Mouse (Mus musculus) forebrain, postnatal 0 days (tissue): ENCODE measurements around the gene Dusp6. TPM values are rescaled to one million over a fixed set of nuclear protein-coding genes. Genes with fewer than 3 reads are reported as not detected.
"Not testable (repeated sequence)": the region's sequence is repeated elsewhere in the genome, so short reads cannot be mapped to it uniquely, and the experiment has no call there.

Experiments
- ATAC-seq: fragments of 200-750 bp; cut with Nextera tagmentation; 2 replicates; pipeline ENCODE4 v1.8.0; 2017; ENCODE audit warnings: mild to moderate bottlenecking, moderate library complexity
- DNase-seq: peaks from one replicate; pipeline ENCODE4 v3.0.0-alpha.2; 2015
- H3K27ac ChIP-seq: fragments of 300-500 bp; sonication (generic); 2 replicates; pipeline ENCODE4 v1.5.1; 2014; ENCODE audit warnings: low read depth, mild to moderate bottlenecking, antibody characterized with exemption, low read length, moderate library complexity, mixed read lengths
- H3K27me3 ChIP-seq: fragments of 300-500 bp; sonication (generic); 2 replicates; pipeline ENCODE4 v1.6.1; 2014; ENCODE audit warnings: mild to moderate bottlenecking, low read length, mixed read lengths; ENCODE audit not compliant: insufficient read depth
- H3K36me3 ChIP-seq: fragments of 300-500 bp; sonication (generic); 2 replicates; pipeline ENCODE4 v1.6.1; 2014; ENCODE audit warnings: mild to moderate bottlenecking, moderate library complexity; ENCODE audit not compliant: insufficient read depth
- H3K4me1 ChIP-seq: fragments of 300-500 bp; sonication (generic); 2 replicates; pipeline ENCODE4 v1.6.1; 2014; ENCODE audit warnings: antibody characterized with exemption; ENCODE audit not compliant: insufficient read depth
- H3K4me2 ChIP-seq: fragments of 300-500 bp; sonication (generic); 2 replicates; pipeline ENCODE4 v1.6.1; 2014; ENCODE audit warnings: low read depth, mild to moderate bottlenecking, moderate library complexity
- H3K4me3 ChIP-seq: fragments of 300-500 bp; sonication (generic); 2 replicates; pipeline ENCODE4 v1.5.1; 2014; ENCODE audit warnings: low read depth, low read length, mixed read lengths
- H3K9ac ChIP-seq: fragments of 300-500 bp; sonication (generic); 2 replicates; pipeline ENCODE4 v1.6.1; 2014; ENCODE audit warnings: mild to moderate bottlenecking
- H3K9me3 ChIP-seq: fragments of 300-500 bp; sonication (generic); 2 replicates; pipeline ENCODE4 v1.6.1; 2016; ENCODE audit warnings: low read length
- CTCF ChIP-seq: sonication (generic); IDR thresholded peaks from 2 replicates; pipeline ENCODE4 v1.5.1; 2016; ENCODE audit warnings: antibody characterized with exemption, control low read depth, low read depth
- WGBS: fragments of 180-500 bp; shearing (Covaris S2); extraction: QIAGEN DNeasy Blood & Tissue Kit; methylation state at CpG from one replicate; pipeline ENCODE4 v1.1.7; 2014; 5-methylcytosine and 5-hydroxymethylcytosine counted together
- polyA plus RNA-seq: library from polyadenylated mRNA; unstranded; fragments of >200 nt; fragmentation: Nextera tagmentation; extraction: Ambion mirVana; gene quantifications from 2 replicates; pipeline ENCODE4 v1.2.1, GENCODE M21; 2015
- total RNA-seq: library from RNA; depleted of rRNA; stranded (reverse); fragments of >200 nt; gene quantifications from 2 replicates; pipeline ENCODE4 v1.2.3, GENCODE M21; 2014; rRNA removed

The Dusp6 gene
- total RNA-seq: 57.5 and 58.3 TPM in 2 replicates
- polyA plus RNA-seq: 38.7 and 43.7 TPM in 2 replicates

DNA sequence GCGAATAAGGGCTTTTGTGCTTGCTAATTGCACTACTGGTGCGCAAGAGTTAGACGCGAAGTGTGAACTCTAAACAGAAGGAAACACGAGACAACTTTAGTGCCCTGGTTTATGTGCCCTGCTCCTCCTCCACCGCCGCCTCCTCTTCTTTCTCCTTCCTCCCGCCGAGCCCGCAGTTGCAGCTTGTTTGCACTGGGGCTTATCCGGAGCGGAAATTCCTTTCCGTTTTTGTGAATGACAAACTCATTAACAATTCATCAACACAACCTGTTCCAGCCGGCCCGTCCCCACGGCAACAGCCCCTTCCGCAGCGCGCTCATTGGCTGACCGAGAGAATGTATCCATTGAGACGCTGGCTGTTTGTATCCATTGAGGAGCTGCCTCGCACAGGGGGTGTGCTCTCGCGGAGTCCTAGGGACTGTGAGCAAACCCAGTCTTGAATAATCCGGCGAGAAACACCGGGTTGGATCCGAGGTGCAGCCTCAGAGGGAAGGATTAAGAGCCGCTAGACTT, at the start of gene Dusp6:
Dusp6 (plus strand) TSS at position 365 of the 513 bp plus-strand sequence.
- DNase-seq (peak; percentile 98), ATAC-seq (peak; percentile 97)
- 2% methylated on average over 29 of the region's 29 CpGs for WGBS
- Histone ChIP-seq H3K27me3 (no peaks in the 10 kb centered on the region), H3K36me3 (no peaks in the 10 kb centered on the region; the same call in 1 of the 2 replicates), H3K9me3 (no peaks in the 10 kb centered on the region), H3K4me3 (peak within 1 kb of the TSS; percentile 82), H3K27ac (peak within 1 kb of the TSS; percentile 95), H3K4me2 (peak within 1 kb of the TSS; percentile 83), H3K9ac (peak within 1 kb of the TSS; percentile 93), H3K4me1 (0 out of 2 replicates have a peak, but pooled peaks cover 6% of the 10 kb centered on the region)
- TF ChIP-seq CTCF: peak; percentile 3; the same call in 1 of the 2 replicates

DNA sequence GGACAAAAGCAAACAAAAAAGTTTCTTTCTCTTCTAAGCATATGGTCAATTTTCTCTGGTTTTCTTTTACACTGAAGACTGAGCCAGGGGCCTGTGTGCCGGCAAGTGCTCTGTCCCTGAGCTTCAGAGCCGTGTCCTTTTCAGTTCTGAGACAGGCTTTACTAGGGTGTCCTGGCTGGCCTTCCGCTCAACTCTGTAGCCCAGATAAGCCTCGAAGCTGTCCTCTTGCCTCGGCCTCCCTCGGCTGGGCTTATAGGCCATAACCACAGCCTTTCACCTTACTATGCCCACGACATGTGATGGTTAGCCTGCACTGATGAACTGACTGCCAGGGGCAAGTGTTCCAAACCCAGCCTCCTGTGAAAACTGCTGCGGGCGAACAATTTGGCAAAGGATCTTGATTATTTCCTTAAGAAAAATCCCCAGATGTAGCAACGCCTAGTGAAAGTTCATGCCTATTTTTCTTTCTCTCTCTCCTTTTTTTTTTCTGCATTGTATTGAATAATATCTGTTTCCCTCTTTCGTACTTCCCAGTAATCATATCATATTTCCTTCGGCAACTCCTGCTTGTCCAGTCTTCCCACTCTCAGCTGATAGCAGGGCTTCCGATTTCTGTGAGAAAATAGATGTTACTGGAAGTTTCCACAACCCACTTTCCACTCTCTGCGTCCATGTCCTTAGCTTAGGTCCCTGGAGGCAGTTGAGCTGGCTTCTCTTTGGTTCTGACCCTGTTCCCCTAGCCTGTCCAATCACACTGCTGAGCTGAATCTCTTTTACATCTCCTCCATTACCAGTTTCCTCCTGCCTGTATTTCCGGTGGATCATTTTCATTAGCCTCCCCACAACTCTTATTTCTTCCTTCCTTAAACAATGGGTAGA, 48.4 kb upstream of the Dusp6 start:
- ATAC-seq (no peak), DNase-seq (no peak)
- Histone ChIP-seq H3K9me3 (no peaks in the 10 kb centered on the region), H3K4me2 (no peak overlapping the region), H3K27me3 (no peaks in the 10 kb centered on the region), H3K4me3 (no peak overlapping the region), H3K4me1 (no peaks in the 10 kb centered on the region), H3K9ac (no peak overlapping the region), H3K27ac (no peak overlapping the region), H3K36me3 (no peaks in the 10 kb centered on the region)
- TF ChIP-seq CTCF: no peak
- 88% methylated on average over 15 of the region's 15 CpGs for WGBS

DNA sequence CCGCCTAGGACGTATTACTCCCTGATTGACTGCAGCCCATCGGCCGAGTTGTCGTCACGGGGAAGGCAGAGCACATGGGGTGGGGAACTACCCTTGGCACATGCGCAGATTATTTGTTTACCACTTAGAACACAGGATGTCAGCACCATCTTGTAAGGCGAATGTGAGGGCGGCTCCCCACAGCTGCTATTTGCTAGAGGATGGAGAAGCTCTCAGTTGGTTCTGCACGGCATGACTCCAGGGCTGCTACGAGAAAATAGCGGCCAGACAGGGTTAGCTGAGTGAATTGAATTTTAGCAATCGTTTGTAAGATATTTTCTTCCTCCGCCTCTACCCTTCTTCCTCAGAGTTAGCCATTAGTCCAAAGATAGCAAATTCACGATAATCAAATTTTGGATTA, 46.5 kb upstream of the Dusp6 start:
- not testable (repeated sequence) for H3K4me3 ChIP-seq, H3K27ac ChIP-seq, ATAC-seq, H3K27me3 ChIP-seq, H3K9ac ChIP-seq, DNase-seq, H3K36me3 ChIP-seq, H3K9me3 ChIP-seq, H3K4me1 ChIP-seq, H3K4me2 ChIP-seq
- WGBS: 79% methylated on average over 15 of the region's 15 CpGs

DNA sequence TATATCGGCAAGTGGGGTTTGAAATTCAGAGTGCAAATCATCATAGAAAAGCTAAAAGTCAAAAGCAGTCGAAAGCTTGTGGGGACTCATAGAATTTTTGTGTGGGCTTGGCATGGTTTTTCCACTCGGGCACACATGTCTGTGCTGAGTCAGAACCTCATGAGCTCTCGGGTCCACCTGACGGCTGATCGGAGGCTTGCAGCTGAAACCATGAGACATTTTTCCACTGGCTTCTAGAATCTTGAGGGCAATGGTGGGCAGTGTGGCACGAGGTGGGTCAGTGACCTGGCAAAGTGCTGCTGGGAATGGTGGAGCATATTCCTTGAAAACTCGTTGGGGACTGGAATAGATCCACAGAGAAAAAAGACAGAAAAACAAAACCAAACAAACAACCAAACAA, 41.5 kb upstream of the Dusp6 start:
- no peak overlapping the region for H3K4me2 ChIP-seq
- no peaks in the 10 kb centered on the region for H3K36me3 ChIP-seq
- no peak overlapping the region for H3K4me3 ChIP-seq
- no peaks in the 10 kb centered on the region for H3K4me1 ChIP-seq
- no peaks in the 10 kb centered on the region for H3K27me3 ChIP-seq
- H3K27ac ChIP-seq: no peak overlapping the region
- TF ChIP-seq CTCF: no peak
- no peak overlapping the region for H3K9ac ChIP-seq
- no peak for DNase-seq
- no peak for ATAC-seq
- 94% methylated on average over 8 of the region's 8 CpGs for WGBS
- H3K9me3 ChIP-seq: no peaks in the 10 kb centered on the region

DNA sequence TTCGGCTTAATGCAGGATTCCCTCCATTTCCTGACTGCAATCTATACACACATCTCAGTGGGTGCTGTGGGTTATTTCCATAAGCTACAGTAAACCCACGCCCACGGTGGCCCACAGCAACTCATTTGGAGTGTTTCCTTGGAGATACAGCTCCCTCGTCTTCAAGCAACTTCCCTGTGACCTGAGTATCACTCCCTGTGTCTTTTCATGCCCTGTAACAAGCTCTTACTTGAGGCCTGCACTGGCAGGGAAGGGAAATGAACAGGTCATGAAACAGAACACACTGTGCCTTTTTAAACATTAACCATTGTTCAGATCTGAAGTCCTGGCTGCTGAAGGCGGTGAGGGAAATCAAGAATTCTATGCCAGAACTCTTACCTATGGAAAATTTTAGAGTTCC, 40.3 kb upstream of the Dusp6 start:
- Histone ChIP-seq H3K36me3 (no peaks in the 10 kb centered on the region), H3K9ac (no peak overlapping the region), H3K4me1 (no peaks in the 10 kb centered on the region), H3K4me2 (no peak overlapping the region), H3K27me3 (no peaks in the 10 kb centered on the region), H3K9me3 (no peaks in the 10 kb centered on the region), H3K4me3 (no peak overlapping the region), H3K27ac (no peak overlapping the region)
- 76% methylated on average over 5 of the region's 5 CpGs for WGBS
- DNase-seq (no peak), ATAC-seq (no peak)
- no peak for TF ChIP-seq CTCF

DNA sequence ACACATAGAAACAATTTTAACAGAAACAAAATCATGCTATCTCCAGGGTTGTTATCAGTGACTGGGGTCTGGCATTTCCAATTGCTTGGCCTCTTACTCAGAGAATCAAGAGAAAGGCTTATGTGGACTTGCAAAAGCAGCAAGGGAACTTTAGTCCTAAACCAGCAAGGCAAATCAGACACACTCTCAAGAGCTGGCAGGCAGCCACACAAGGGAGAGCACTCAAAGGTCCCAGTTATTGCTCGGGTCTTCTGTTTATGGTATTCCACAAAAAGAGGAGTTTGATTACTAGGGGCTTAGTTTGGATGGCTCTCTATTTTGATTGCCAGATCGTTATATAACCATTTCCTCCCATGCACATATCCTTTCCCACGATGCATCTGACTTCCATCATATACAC, 38.8 kb upstream of the Dusp6 start:
- TF ChIP-seq CTCF: no peak
- Histone ChIP-seq H3K27ac (no peak overlapping the region), H3K4me1 (peaks cover 8% of the 10 kb centered on the region; the same call in 1 of the 2 replicates), H3K4me2 (no peak overlapping the region), H3K9ac (no peak overlapping the region), H3K4me3 (no peak overlapping the region), H3K27me3 (no peaks in the 10 kb centered on the region), H3K36me3 (no peaks in the 10 kb centered on the region), H3K9me3 (no peaks in the 10 kb centered on the region)
- ATAC-seq: no peak
- no peak for DNase-seq
- 53% methylated on average over 3 of the region's 3 CpGs for WGBS

DNA sequence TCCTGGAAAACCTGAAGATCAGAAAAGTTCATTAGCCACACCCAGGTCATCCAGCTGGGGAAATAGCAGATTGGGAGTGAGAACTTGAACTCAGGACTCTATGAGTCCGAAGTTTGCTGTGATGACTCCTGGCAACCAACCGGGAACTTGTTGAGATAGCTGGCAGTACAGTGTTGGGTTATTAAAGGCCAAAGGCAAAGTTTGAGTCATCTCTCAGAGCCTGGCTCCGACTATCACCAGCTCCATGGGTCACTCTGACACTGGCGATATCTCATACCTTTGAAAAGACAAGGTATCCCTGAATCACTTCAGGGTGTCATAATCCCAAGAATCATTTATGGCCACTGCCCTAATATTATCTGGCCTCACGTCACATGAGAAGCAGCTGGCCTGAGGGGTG, 36.2 kb upstream of the Dusp6 start:
- peaks cover 8% of the 10 kb centered on the region; the same call in 1 of the 2 replicates for H3K4me1 ChIP-seq
- H3K27ac ChIP-seq: no peak overlapping the region
- ATAC-seq (no peak), DNase-seq (no peak)
- TF ChIP-seq CTCF: no peak
- no peaks in the 10 kb centered on the region for H3K27me3 ChIP-seq
- no peak overlapping the region for H3K9ac ChIP-seq
- H3K4me3 ChIP-seq: no peak overlapping the region
- 94% methylated on average over 5 of the region's 5 CpGs for WGBS
- no peaks in the 10 kb centered on the region for H3K9me3 ChIP-seq
- no peak overlapping the region for H3K4me2 ChIP-seq
- no peaks in the 10 kb centered on the region for H3K36me3 ChIP-seq
